Mouse (Mus musculus) midbrain, embryonic 12.5 days (tissue): ENCODE results near the gene Eif3c. TPM values are rescaled to one million over a fixed set of nuclear protein-coding genes. Genes with fewer than 3 reads are reported as not detected.

ENCODE experiments used
- ATAC-seq: fragments of 200-750 bp; cut with Nextera tagmentation; 2 replicates; pipeline ENCODE4 v1.8.0; 2017; ENCODE audit warnings: low read depth, moderate TSS enrichment, moderate library complexity; ENCODE audit not compliant: low FRiP score
- H3K27ac ChIP-seq: fragments of 300-500 bp; sonication (generic); replicated peaks from 2 replicates; pipeline ENCODE4 v1.5.1; 2016; ENCODE audit warnings: mild to moderate bottlenecking
- H3K27me3 ChIP-seq: fragments of 300-500 bp; sonication (generic); 2 replicates; pipeline ENCODE4 v1.6.1; 2016; ENCODE audit warnings: mild to moderate bottlenecking
- H3K36me3 ChIP-seq: fragments of 300-500 bp; sonication (generic); 2 replicates; pipeline ENCODE4 v1.6.1; 2016
- H3K4me1 ChIP-seq: fragments of 300-500 bp; sonication (generic); 2 replicates; pipeline ENCODE4 v1.6.1; 2016
- H3K4me2 ChIP-seq: fragments of 300-500 bp; sonication (generic); replicated peaks from 2 replicates; pipeline ENCODE4 v1.6.1; 2016; ENCODE audit warnings: mild to moderate bottlenecking, moderate library complexity
- H3K4me3 ChIP-seq: fragments of 300-500 bp; sonication (generic); 2 replicates; pipeline ENCODE4 v1.5.1; 2016; ENCODE audit warnings: mild to moderate bottlenecking
- H3K9ac ChIP-seq: fragments of 300-500 bp; sonication (generic); replicated peaks from 2 replicates; pipeline ENCODE4 v1.6.1; 2016; ENCODE audit warnings: mild to moderate bottlenecking, moderate library complexity
- H3K9me3 ChIP-seq: fragments of 300-500 bp; sonication (generic); 2 replicates; pipeline ENCODE4 v1.6.1; 2016; ENCODE audit warnings: mild to moderate bottlenecking
- WGBS: fragments of 180-500 bp; shearing (Covaris S2); methylation state at CpG from one replicate; pipeline ENCODE4 v1.1.7; 2016; 5-methylcytosine and 5-hydroxymethylcytosine counted together
- polyA plus RNA-seq: library from polyadenylated mRNA; unstranded; fragments of >200 nt; fragmentation: Nextera tagmentation; extraction: Ambion mirVana; gene quantifications from 2 replicates; pipeline ENCODE4 v1.2.1, GENCODE M21; 2016

The Eif3c gene
- polyA plus RNA-seq, 1 experiment from 2014 or later, result 200 TPM

GRCm38 (mm10) chr7:126586839-126587238, 20.6 kb upstream of the Eif3c start:
- 67% methylated on average over 8 of the region's 8 CpGs for WGBS
- H3K9me3 ChIP-seq, result no peaks in the 10 kb centered on the region
- H3K4me2 ChIP-seq, result no peak overlapping the region
- peaks cover 15% of the 10 kb centered on the region for H3K4me1 ChIP-seq
- no peaks in the 10 kb centered on the region for H3K36me3 ChIP-seq
- no peak overlapping the region for H3K27ac ChIP-seq
- H3K4me3 ChIP-seq, result no peak overlapping the region
- peaks cover 40% of the 10 kb centered on the region for H3K27me3 ChIP-seq
- no peak overlapping the region for H3K9ac ChIP-seq
- no peak for ATAC-seq

DNA sequence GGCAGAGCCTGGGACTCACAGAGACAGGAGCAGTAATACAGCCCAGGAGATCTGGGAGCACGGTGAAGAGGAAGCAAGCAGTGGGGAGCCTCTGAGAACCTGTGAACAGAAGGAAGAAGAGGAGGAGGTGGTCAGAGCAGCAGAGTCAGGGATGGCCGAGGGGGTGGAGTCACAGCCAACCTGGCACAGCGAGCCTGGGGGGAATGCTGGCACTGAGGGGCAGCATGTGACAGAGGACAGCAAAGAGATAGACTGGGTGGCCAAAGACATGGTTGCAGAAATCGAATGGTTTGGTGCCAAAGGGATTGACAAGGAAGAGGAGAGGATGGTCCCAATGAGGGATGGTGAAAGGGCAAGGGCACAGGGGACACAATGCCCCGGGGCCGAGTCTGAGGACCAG, 19.5 kb upstream of the Eif3c start, which contains the start of gene Cln3:
Cln3 (minus strand) TSS at position 101 of the 400 bp plus-strand sequence.
- H3K9ac ChIP-seq, result no peak within 1 kb of the TSS
- H3K36me3 ChIP-seq, result no peaks in the 10 kb centered on the region
- no peak for ATAC-seq
- no peak within 1 kb of the TSS for H3K4me3 ChIP-seq
- 76% methylated on average over 6 of the region's 6 CpGs for WGBS
- H3K4me1 ChIP-seq, result peaks cover 18% of the 10 kb centered on the region
- no peaks in the 10 kb centered on the region for H3K9me3 ChIP-seq
- no peak within 1 kb of the TSS for H3K4me2 ChIP-seq
- no peak within 1 kb of the TSS for H3K27ac ChIP-seq
- H3K27me3 ChIP-seq, result peaks cover 40% of the 10 kb centered on the region

GRCm38 (mm10) chr7:126584506-126584977, 18.3 kb upstream of the Eif3c start, which contains the start of gene Apobr:
Gene Apobr, plus strand, starts transcription at chr7:126584942.
- H3K4me2 ChIP-seq, result peak within 1 kb of the TSS; percentile 78
- no peak for ATAC-seq
- no peaks in the 10 kb centered on the region for H3K36me3 ChIP-seq
- peaks cover 40% of the 10 kb centered on the region for H3K27me3 ChIP-seq
- 86% methylated on average over 8 of the region's 8 CpGs for WGBS
- H3K9me3 ChIP-seq, result no peaks in the 10 kb centered on the region
- no peak within 1 kb of the TSS for H3K9ac ChIP-seq
- peak within 1 kb of the TSS; percentile 65 for H3K4me3 ChIP-seq
- peaks cover 18% of the 10 kb centered on the region for H3K4me1 ChIP-seq
- no peak within 1 kb of the TSS for H3K27ac ChIP-seq

DNA sequence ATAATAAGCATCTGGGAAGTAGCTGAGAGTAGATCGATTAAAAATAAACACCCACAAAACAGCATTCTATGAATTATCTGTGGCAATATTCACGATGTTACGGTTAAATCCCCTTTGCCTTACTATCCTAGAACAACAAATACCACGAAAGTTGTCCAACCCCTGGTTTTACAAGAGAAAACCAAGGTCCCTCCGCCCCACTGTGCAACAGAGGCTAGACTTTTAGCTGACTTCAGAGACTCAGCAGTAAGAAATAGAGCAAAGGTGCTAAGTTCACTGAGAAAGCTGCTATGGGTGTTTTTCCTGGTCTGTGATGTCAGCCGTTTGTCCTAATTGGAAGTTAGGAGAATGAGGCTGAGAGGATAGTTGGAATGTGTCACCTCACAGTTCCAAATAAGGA, 17.6 kb upstream of the Eif3c start:
- no peak for ATAC-seq
- H3K27me3 ChIP-seq, result peaks cover 34% of the 10 kb centered on the region
- 61% methylated on average over 6 of the region's 6 CpGs for WGBS
- peak overlapping the region; percentile 78 for H3K4me2 ChIP-seq
- H3K9me3 ChIP-seq, result no peaks in the 10 kb centered on the region
- peak overlapping the region; percentile 65 for H3K4me3 ChIP-seq
- peak overlapping the region; percentile 57; the same call in 1 of the 2 replicates for H3K9ac ChIP-seq
- H3K4me1 ChIP-seq, result peaks cover 18% of the 10 kb centered on the region
- H3K36me3 ChIP-seq, result no peaks in the 10 kb centered on the region
- no peak overlapping the region for H3K27ac ChIP-seq

GRCm38 (mm10) chr7:126583251-126583709, 17.1 kb upstream of the Eif3c start:
- H3K4me2 ChIP-seq, result peak overlapping the region; percentile 78
- H3K4me3 ChIP-seq, result peak overlapping the region; percentile 65
- peak overlapping the region; percentile 70 for H3K27ac ChIP-seq
- peaks cover 3% of the 10 kb centered on the region; the same call in 1 of the 2 replicates for H3K36me3 ChIP-seq
- ATAC-seq, result peak; percentile 82
- WGBS, result 1% methylated on average over 22 of the region's 22 CpGs
- no peaks in the 10 kb centered on the region for H3K9me3 ChIP-seq
- H3K9ac ChIP-seq, result peak overlapping the region; percentile 57
- H3K27me3 ChIP-seq, result peaks cover 34% of the 10 kb centered on the region
- H3K4me1 ChIP-seq, result peaks cover 18% of the 10 kb centered on the region

DNA sequence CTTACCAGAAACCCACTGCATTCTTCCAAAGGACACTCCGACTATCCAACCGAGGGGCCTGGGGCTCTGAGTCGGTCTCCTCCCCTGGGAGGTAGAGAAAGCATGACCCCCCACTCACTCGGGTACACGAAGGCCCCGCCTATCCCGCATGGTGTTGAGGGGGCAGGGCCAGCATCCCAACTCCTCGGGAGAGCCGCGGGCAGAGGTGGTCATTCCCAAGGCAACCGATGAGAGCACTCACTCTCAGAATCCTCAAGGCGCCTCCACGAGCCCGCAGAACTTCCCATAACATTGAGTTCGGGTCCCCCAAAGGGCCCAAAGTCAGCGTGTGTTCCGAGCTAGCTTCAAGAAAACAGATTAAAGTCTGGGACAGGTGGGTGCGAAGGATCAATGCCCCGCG, 16.5 kb upstream of the Eif3c start:
- Histone ChIP-seq H3K27me3 (peaks cover 34% of the 10 kb centered on the region), H3K4me1 (peaks cover 13% of the 10 kb centered on the region), H3K4me2 (peak overlapping the region; percentile 78), H3K36me3 (peaks cover 5% of the 10 kb centered on the region), H3K4me3 (peak overlapping the region; percentile 65), H3K27ac (peak overlapping the region; percentile 70; the same call in 1 of the 2 replicates), H3K9ac (peak overlapping the region; percentile 57), H3K9me3 (no peaks in the 10 kb centered on the region)
- peak; percentile 70 for ATAC-seq
- WGBS, result 3% methylated on average over 20 of the region's 20 CpGs

- no peak overlapping the region for H3K4me3 ChIP-seq
These were observed 15.4 kb upstream of the Eif3c start for GRCm38 (mm10) chr7:126581661-126582060.

GRCm38 (mm10) chr7:126579172-126579571, 13.0 kb upstream of the Eif3c start:
- peaks cover 29% of the 10 kb centered on the region for H3K36me3 ChIP-seq
- WGBS, result 57% methylated on average over 8 of the region's 8 CpGs

More at GRCm38 (mm10) chr7:126581661-126582060, 15.4 kb upstream of the Eif3c start:
- H3K36me3 ChIP-seq, result peaks cover 13% of the 10 kb centered on the region
- H3K4me2 ChIP-seq, result no peak overlapping the region
- H3K27ac ChIP-seq, result no peak overlapping the region
- no peak overlapping the region for H3K9ac ChIP-seq
- peaks cover 11% of the 10 kb centered on the region for H3K4me1 ChIP-seq
- H3K27me3 ChIP-seq, result peaks cover 24% of the 10 kb centered on the region
- no peaks in the 10 kb centered on the region for H3K9me3 ChIP-seq
- WGBS, result 86% methylated on average over 6 of the region's 6 CpGs
- no peak for ATAC-seq

GRCm38 (mm10) chr7:126576946-126577345, 10.7 kb upstream of the Eif3c start:
- Histone ChIP-seq H3K4me1 (peaks cover 4% of the 10 kb centered on the region), H3K9me3 (no peaks in the 10 kb centered on the region), H3K4me2 (no peak overlapping the region), H3K27me3 (no peaks in the 10 kb centered on the region), H3K4me3 (no peak overlapping the region), H3K9ac (no peak overlapping the region), H3K36me3 (peaks cover 38% of the 10 kb centered on the region), H3K27ac (no peak overlapping the region)
- 52% methylated on average over 8 of the region's 8 CpGs for WGBS
- no peak for ATAC-seq

More at GRCm38 (mm10) chr7:126579172-126579571, 13.0 kb upstream of the Eif3c start:
- Histone ChIP-seq H3K27me3 (no peaks in the 10 kb centered on the region), H3K4me2 (no peak overlapping the region), H3K4me3 (no peak overlapping the region), H3K4me1 (peaks cover 11% of the 10 kb centered on the region), H3K27ac (no peak overlapping the region), H3K9ac (no peak overlapping the region), H3K9me3 (no peaks in the 10 kb centered on the region)
- ATAC-seq, result no peak

GRCm38 (mm10) chr7:126565693-126566092, 518 bp downstream of the Eif3c start:
- no peak for ATAC-seq
- peak overlapping the region; percentile 82 for H3K9ac ChIP-seq
- no peaks in the 10 kb centered on the region for H3K27me3 ChIP-seq
- peak overlapping the region; percentile 99 for H3K4me3 ChIP-seq
- peaks cover 38% of the 10 kb centered on the region for H3K36me3 ChIP-seq
- H3K4me2 ChIP-seq, result peak overlapping the region; percentile 70
- no peaks in the 10 kb centered on the region for H3K9me3 ChIP-seq
- H3K4me1 ChIP-seq, result peaks cover 6% of the 10 kb centered on the region
- H3K27ac ChIP-seq, result peak overlapping the region; percentile 67
- WGBS, result under 1% methylated on average over 28 of the region's 28 CpGs

GRCm38 (mm10) chr7:126556635-126557034, 9.6 kb downstream of the Eif3c start:
- Histone ChIP-seq H3K36me3 (peaks cover 96% of the 10 kb centered on the region), H3K4me1 (no peaks in the 10 kb centered on the region), H3K9ac (no peak overlapping the region), H3K27me3 (no peaks in the 10 kb centered on the region), H3K4me3 (no peak overlapping the region), H3K9me3 (no peaks in the 10 kb centered on the region), H3K4me2 (no peak overlapping the region), H3K27ac (no peak overlapping the region)
- no peak for ATAC-seq
- 96% methylated on average over 5 of the region's 5 CpGs for WGBS

- Histone ChIP-seq H3K9me3 (no peaks in the 10 kb centered on the region), H3K36me3 (peaks cover 97% of the 10 kb centered on the region), H3K4me3 (no peak overlapping the region), H3K27ac (no peak overlapping the region), H3K9ac (no peak overlapping the region), H3K4me1 (no peaks in the 10 kb centered on the region), H3K27me3 (no peaks in the 10 kb centered on the region), H3K4me2 (no peak overlapping the region)
- 96% methylated on average over 1 of the region's 1 CpGs for WGBS
- no peak for ATAC-seq
These were observed 11.4 kb downstream of the Eif3c start for GRCm38 (mm10) chr7:126554796-126555195.
